Mouse (Mus musculus): ENCODE measurements around the gene Pth1r.

Gene Pth1r

GRCm38 (mm10) chr9:110746961-110747360, at the start of gene Pth1r:
TSS of gene Pth1r (minus strand) at chr9:110747145.
- no peak for DNase-seq

GRCm38 (mm10) chr9:110790462-110790861, 43.5 kb upstream of the Pth1r start:
- no peak for DNase-seq

- no peak for DNase-seq
Measured at GRCm38 (mm10) chr9:110788169-110788568, 41.2 kb upstream of the Pth1r start.

- DNase-seq: no peak
Measured at GRCm38 (mm10) chr9:110783611-110784010, 36.7 kb upstream of the Pth1r start.

GRCm38 (mm10) chr9:110781731-110782130, 34.8 kb upstream of the Pth1r start:
- peak; percentile 82 for DNase-seq

- DNase-seq: peak; percentile 90
Measured at GRCm38 (mm10) chr9:110781256-110781721, 34.3 kb upstream of the Pth1r start.

GRCm38 (mm10) chr9:110779242-110779913, 32.4 kb upstream of the Pth1r start:
- DNase-seq: no peak

- DNase-seq: no peak
Measured at GRCm38 (mm10) chr9:110778559-110778958, 31.6 kb upstream of the Pth1r start.

- DNase-seq: no peak
Measured at GRCm38 (mm10) chr9:110778100-110778499, 31.2 kb upstream of the Pth1r start.

GRCm38 (mm10) chr9:110775269-110776022, 28.5 kb upstream of the Pth1r start:
- DNase-seq: no peak

- no peak for DNase-seq
Measured at GRCm38 (mm10) chr9:110774403-110775268, 27.7 kb upstream of the Pth1r start.

- DNase-seq: no peak
Measured at GRCm38 (mm10) chr9:110772336-110772735, 25.4 kb upstream of the Pth1r start.

GRCm38 (mm10) chr9:110763405-110763804, 16.5 kb upstream of the Pth1r start:
- no peak for DNase-seq

- DNase-seq: no peak
Measured at GRCm38 (mm10) chr9:110762763-110763162, 15.8 kb upstream of the Pth1r start.

- no peak for DNase-seq
Measured at GRCm38 (mm10) chr9:110760886-110761285, 13.9 kb upstream of the Pth1r start.

GRCm38 (mm10) chr9:110759265-110759664, 12.3 kb upstream of the Pth1r start:
- DNase-seq: peak; percentile 24

GRCm38 (mm10) chr9:110758605-110759004, 11.7 kb upstream of the Pth1r start:
- peak; percentile 25 for DNase-seq

- no peak for DNase-seq
Measured at GRCm38 (mm10) chr9:110757816-110758215, 10.9 kb upstream of the Pth1r start.

- no peak for DNase-seq
Measured at GRCm38 (mm10) chr9:110753773-110754172, 6.8 kb upstream of the Pth1r start.

- no peak for DNase-seq
Measured at GRCm38 (mm10) chr9:110752917-110753435, 6.0 kb upstream of the Pth1r start.

GRCm38 (mm10) chr9:110751412-110751811, 4.5 kb upstream of the Pth1r start:
- DNase-seq: no peak

- no peak for DNase-seq
Measured at GRCm38 (mm10) chr9:110750404-110751187, 3.7 kb upstream of the Pth1r start.

Measured in layer of hippocampus, adult 9-11 months (tissue).